Comparison of ENCODE assay signal across 34 mouse cellular contexts in genomic region chr9:62062234-62062633, GRCm38 (mm10). TPM values are rescaled to one million over a fixed set of nuclear protein-coding genes. Genes with fewer than 3 reads are reported as not detected.
"Had no signal": no experiment of that assay in that cellular context is flagged by ENCODE, and none has a peak within 500 bp of the region (broad histone marks: within the 10 kb centered on the region; RNA-seq: fewer than 3 reads in every experiment).

No protein-coding gene starts in this region.

- DNase-seq: heart, postnatal 10 days; heart, postnatal 36 days; heart, postnatal 4 days; kidney, adult 11 months; kidney, adult 18-20 months; kidney, adult 2 months; kidney, adult 8-10 months; kidney, adult 9 months; kidney, postnatal 10 days; kidney, postnatal 14 days; kidney, postnatal 25 days; kidney, postnatal 36 days; kidney, postnatal 4 days; layer of hippocampus, adult 9-11 months; layer of hippocampus, postnatal 36 days had no signal

- H3K9ac ChIP-seq: heart, embryonic 12.5 days; heart, embryonic 13.5 days; heart, embryonic 15.5 days; hindbrain, embryonic 12.5 days; hindbrain, embryonic 13.5 days; hindbrain, embryonic 14.5 days; hindbrain, embryonic 15.5 days; kidney, embryonic 15.5 days had no signal

- ATAC-seq: hindbrain, embryonic 16.5 days; hindbrain, postnatal 0 days; inflammation-experienced regulatory T-cells, adult 6 months had no signal

- H3K9me3 ChIP-seq: heart, embryonic 10.5 days; heart, embryonic 12.5 days; heart, embryonic 13.5 days; heart, embryonic 15.5 days; hindbrain, embryonic 10.5 days; hindbrain, embryonic 12.5 days; hindbrain, embryonic 13.5 days; hindbrain, embryonic 15.5 days; kidney, embryonic 15.5 days had no signal

- H3K36me3 ChIP-seq: heart, embryonic 10.5 days; heart, embryonic 12.5 days; heart, embryonic 15.5 days; hindbrain, embryonic 12.5 days had no signal

- H3K27me3 ChIP-seq: heart, embryonic 12.5 days; heart, embryonic 13.5 days; heart, embryonic 15.5 days; hindbrain, embryonic 12.5 days; hindbrain, embryonic 13.5 days; hindbrain, embryonic 15.5 days; kidney, embryonic 15.5 days had no signal

- H3K4me2 ChIP-seq: heart, embryonic 11.5 days; heart, embryonic 12.5 days; heart, embryonic 13.5 days; heart, embryonic 15.5 days; hindbrain, embryonic 12.5 days; hindbrain, embryonic 13.5 days; hindbrain, embryonic 14.5 days; hindbrain, embryonic 15.5 days; kidney, embryonic 15.5 days had no signal

- H3K4me3 ChIP-seq: heart, embryonic 10.5 days; heart, embryonic 12.5 days; heart, embryonic 13.5 days; heart, embryonic 15.5 days; hindbrain, embryonic 10.5 days; hindbrain, embryonic 12.5 days; hindbrain, embryonic 13.5 days; hindbrain, embryonic 15.5 days; kidney, embryonic 15.5 days; layer of hippocampus, adult 2 months; left cerebral cortex, adult 2 months had no signal

- H3K4me1 ChIP-seq: hindbrain, embryonic 10.5 days; hindbrain, embryonic 12.5 days; hindbrain, embryonic 15.5 days; kidney, embryonic 15.5 days had no signal

- H3K27ac ChIP-seq: heart, embryonic 10.5 days; heart, embryonic 13.5 days; heart, embryonic 15.5 days; hindbrain, embryonic 10.5 days; hindbrain, embryonic 12.5 days; hindbrain, embryonic 13.5 days; hindbrain, embryonic 14.5 days; hindbrain, embryonic 15.5 days; hindbrain, postnatal 0 days; kidney, embryonic 15.5 days; kidney, postnatal 0 days; layer of hippocampus, adult 2 months; left cerebral cortex, adult 2 months had no signal

RNA-seq across cellular contexts. Expression of gene Paqr5, which starts 35.6 kb away (rescaled TPM):
- total RNA-seq: heart, adult 8-10 months; heart, postnatal 10 days; heart, postnatal 25 days; heart, postnatal 36 days; heart, postnatal 4 days had no signal
